Mouse (Mus musculus) c-Kit-negative CD71-positive TER-119-positive erythroid progenitor cells, embryonic 14.5 days (primary cell): Measurements from ENCODE around the gene Ppp3ca.

Source experiments
- DNase-seq: peaks from one replicate; pipeline ENCODE4 v3.0.0-alpha.2; 2013; ENCODE audit warnings: low read depth, low spot score

Ppp3ca gene

GRCm38 (mm10) chr3:136763717-136764270, 93.9 kb downstream of the Ppp3ca start:
- DNase-seq = no peak

- DNase-seq = no peak
These were observed 95.6 kb downstream of the Ppp3ca start for GRCm38 (mm10) chr3:136765569-136765968.

- DNase-seq = no peak
These were observed 99.0 kb downstream of the Ppp3ca start for GRCm38 (mm10) chr3:136768775-136769485.

GRCm38 (mm10) chr3:136769486-136769882, 99.6 kb downstream of the Ppp3ca start:
- DNase-seq = no peak

GRCm38 (mm10) chr3:136771700-136772099, 101.8 kb downstream of the Ppp3ca start:
- DNase-seq = no peak

GRCm38 (mm10) chr3:136773217-136773616, 103.3 kb downstream of the Ppp3ca start:
- DNase-seq = no peak

- no peak for DNase-seq
These were observed 104.3 kb downstream of the Ppp3ca start for GRCm38 (mm10) chr3:136774196-136774595.

GRCm38 (mm10) chr3:136776525-136776924, 106.6 kb downstream of the Ppp3ca start:
- DNase-seq = no peak

- no peak for DNase-seq
These were observed 107.5 kb downstream of the Ppp3ca start for GRCm38 (mm10) chr3:136777380-136777779.

- DNase-seq = no peak
These were observed 107.9 kb downstream of the Ppp3ca start for GRCm38 (mm10) chr3:136777787-136778216.

- DNase-seq = no peak
These were observed 110.4 kb downstream of the Ppp3ca start for GRCm38 (mm10) chr3:136780321-136780720.

- no peak for DNase-seq
These were observed 112.1 kb downstream of the Ppp3ca start for GRCm38 (mm10) chr3:136782058-136782457.

- DNase-seq = no peak
These were observed 115.8 kb downstream of the Ppp3ca start for GRCm38 (mm10) chr3:136785686-136786085.

- DNase-seq = no peak
These were observed 120.4 kb downstream of the Ppp3ca start for GRCm38 (mm10) chr3:136790261-136790871.

GRCm38 (mm10) chr3:136791404-136791803, 121.5 kb downstream of the Ppp3ca start:
- no peak for DNase-seq

- DNase-seq = no peak
These were observed 122.0 kb downstream of the Ppp3ca start for GRCm38 (mm10) chr3:136791946-136792345.

GRCm38 (mm10) chr3:136793411-136793810, 123.5 kb downstream of the Ppp3ca start:
- no peak for DNase-seq

GRCm38 (mm10) chr3:136794426-136795217, 124.7 kb downstream of the Ppp3ca start:
- no peak for DNase-seq

GRCm38 (mm10) chr3:136798896-136799295, 129.0 kb downstream of the Ppp3ca start:
- no peak for DNase-seq

GRCm38 (mm10) chr3:136802595-136802994, 132.7 kb downstream of the Ppp3ca start:
- no peak for DNase-seq

GRCm38 (mm10) chr3:136805897-136806296, 136.0 kb downstream of the Ppp3ca start:
- no peak for DNase-seq

- no peak for DNase-seq
These were observed 140.3 kb downstream of the Ppp3ca start for GRCm38 (mm10) chr3:136810271-136810670.
